Mouse (Mus musculus) fat pad, adult 2 months (tissue): ENCODE data around the gene 4930447F04Rik.

Experiments
- DNase-seq: peaks from one replicate; pipeline ENCODE4 v3.0.0-alpha.2; 2011; ENCODE audit warnings: low read depth, low spot score; ENCODE audit errors: extremely low read depth

Gene 4930447F04Rik

DNA sequence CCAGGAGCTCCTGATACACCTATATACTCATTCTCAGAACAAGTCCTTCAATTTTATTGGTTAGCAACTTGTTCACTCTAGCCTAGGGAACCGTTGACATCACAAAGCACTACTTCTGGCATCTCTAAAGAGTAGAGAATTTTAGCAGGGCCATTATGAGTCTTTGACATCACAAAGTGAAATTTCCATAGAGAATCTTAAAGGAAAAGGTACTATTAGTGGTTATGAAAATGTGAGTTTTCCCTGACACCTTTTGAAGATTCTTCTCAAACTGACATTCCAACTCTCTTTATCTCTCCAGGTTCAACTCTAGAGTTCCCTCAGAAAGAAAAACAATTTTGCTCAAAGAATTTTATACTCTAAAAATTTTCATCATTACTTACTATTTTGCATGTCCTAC, at the start of gene 4930447F04Rik:
4930447F04Rik (minus strand) TSS at position 101 of the 400 bp plus-strand sequence.
- no peak for DNase-seq
